Mouse (Mus musculus) gonadal fat pad, adult 2 months (tissue): ENCODE measurements at regions not wholly inside any gene's neighbourhood (a gene's known extent, or its start where the extent isn't known, plus 50 kb on each side); places are given as distances from the start of the nearest gene placed in this dataset.

Experiments
- DNase-seq: peaks from one replicate; pipeline ENCODE4 v3.0.0-alpha.2; 2012; ENCODE audit warnings: low read depth

DNA sequence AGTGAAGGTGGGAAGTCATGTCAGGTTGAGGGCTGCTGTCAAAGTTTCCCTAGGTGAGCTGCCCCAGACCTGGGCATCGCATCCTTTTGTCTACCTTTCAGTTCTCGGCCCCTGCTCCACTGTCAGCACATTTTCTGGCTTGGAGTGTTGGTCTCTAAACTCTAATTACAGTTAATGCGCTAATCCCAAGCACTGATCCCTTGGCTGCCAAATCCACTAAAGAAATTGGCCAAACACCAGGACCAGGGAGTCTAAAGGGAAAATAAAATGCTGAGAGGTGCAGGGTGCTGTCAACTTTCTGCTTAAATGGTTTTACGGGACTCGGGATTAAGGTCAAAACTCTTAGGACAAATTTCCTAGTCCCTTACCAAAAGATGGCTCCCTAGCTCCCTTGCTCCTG, 450.3 kb upstream of the Adamts9 start:
- peak; percentile 16 for DNase-seq

DNA sequence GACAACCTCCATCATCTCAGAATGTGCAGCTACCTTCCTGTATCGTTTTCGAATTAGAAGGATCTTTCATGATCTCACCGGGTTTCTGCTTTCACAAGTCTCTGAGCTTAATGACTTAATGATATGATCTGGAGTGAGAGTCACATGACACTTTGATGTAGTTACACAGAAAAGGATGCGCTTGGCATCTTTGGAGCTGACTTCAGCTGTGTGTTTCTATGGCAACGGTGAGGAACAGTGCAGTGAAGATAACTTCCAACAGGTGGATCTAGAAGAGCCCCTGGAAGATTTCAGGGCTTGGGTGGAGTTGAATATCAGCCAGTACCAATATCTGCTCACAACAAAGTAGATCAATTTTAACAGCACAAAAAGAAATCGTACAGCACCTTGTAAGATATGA, 449.1 kb upstream of the Adamts9 start:
- no peak for DNase-seq

DNA sequence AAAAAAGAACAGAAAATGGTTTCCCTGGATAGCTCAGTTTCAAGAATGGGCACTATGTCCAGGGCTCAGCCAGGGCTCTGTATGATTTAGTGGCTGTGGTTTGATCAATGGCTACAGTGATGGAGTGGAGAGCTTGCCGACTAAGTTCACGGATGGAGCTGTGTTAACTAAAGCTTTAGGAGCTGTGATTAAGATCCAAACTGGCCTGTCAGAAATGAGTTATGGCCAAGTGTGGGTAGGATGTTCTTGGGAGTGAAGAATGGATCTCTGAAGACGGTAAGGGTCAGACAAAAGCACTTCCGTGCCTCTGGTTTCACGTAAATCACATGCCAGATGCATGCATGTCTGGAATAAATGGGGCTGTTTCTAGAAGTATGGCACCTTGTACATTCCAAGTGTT, 447.9 kb upstream of the Adamts9 start:
- no peak for DNase-seq

DNA sequence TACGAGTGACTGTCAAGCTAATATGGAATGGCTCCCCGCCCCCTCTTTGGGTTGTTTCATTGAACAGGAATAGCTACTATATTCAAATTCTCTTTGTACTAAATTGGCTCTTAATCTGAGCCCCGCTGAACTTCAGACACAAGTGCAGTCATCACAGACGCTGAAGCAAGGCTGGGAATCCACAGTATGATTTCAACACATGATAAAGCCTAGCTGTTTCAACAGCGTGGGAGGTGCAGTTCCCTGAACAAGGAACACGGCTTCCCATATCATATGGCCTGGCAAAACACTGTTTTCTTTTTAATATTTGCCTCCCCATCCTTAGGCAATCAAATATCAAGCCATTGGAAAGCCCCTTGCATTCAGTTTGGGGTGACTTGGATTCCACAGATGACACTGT, 428.0 kb upstream of the Adamts9 start:
- peak; percentile 23 for DNase-seq

DNA sequence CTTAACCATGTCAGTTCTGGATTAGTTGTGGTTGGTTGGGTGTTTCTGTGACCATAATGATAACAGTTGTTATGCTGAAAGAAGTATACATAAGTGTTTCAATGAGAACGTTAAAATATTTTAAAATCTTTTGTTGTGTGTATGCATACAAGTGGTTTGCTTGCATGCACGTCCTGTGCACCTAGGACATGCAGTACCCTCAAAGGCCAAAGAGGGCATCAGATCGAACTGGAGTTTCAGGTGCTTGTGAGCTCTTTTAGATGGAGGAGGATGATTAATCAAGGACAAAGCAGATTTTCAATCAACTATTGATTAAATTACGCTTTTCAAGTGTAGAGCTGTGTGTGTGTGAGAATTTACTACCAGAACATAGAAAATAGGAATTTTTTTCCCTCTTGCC, 420.6 kb upstream of the Adamts9 start:
- no peak for DNase-seq

DNA sequence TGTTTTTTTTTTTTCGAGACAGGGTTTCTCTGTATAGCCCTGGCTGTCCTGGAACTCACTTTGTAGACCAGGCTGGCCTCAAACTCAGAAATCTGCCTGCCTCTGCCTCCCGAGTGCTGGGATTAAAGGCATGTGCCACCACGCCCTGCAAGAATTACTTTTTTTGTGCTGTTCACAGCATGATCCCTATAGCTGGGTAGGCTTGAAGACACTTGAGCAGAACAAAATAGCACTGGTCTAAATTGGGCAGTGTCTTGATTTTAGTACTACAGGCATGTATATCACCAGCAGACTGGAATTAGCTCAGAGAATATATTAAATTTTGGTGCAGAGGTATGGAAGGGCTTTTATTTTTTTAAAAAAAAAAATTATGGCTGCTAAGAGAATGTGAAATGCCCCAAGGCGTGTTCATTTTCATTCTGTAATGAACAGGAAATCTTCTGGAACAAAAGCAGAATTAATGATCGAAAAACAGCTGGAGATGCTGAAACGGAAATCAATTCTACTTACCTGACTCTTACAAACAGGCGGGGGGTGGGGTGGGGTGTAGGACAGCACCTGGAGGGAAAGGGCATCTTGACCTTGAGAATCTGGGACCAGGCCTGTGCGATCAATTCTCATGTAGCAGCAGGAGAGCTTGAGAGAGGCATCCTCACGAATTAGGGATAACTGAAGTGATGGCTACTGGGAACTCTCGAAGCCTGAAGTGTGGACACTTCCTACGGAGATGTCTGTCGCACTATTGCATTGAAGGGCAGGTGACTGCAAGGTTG, 410.2 kb upstream of the Adamts9 start:
- DNase-seq: no peak

DNA sequence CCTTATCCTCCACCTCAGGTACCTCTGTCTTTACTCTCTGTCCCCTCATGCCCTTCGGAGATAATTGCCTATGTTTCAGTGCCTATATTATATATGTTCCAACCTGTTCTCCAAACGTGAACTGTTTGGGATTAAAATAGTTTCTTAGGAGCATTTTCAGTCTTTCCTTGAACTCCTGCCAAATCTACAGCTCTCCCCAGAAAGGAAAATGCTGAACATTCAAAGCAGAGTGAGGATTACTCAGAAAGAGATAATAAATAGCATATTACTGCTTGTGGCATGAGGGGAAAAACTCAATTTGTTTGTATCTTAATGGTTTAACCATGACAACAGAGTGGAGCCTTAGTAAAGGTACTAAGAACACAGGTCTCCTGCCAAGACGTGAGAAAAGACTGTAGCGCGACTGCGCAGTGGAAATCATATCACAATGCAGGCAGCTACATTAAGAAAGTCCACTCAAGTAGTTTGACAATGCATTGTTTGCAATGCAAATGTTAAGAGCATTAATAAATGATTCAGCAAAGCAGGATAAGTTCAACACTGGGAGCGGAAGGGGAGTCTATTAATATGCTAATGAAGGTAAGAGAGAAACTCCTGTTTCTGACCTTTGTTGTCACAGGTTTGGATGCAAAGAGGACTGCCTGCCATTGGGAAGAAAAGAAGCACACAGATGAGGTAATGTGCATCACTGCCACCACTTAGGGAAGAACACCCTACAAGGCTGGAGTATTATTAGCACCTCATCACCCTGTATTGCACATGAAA, 406.8 kb upstream of the Adamts9 start:
- DNase-seq: no peak

DNA sequence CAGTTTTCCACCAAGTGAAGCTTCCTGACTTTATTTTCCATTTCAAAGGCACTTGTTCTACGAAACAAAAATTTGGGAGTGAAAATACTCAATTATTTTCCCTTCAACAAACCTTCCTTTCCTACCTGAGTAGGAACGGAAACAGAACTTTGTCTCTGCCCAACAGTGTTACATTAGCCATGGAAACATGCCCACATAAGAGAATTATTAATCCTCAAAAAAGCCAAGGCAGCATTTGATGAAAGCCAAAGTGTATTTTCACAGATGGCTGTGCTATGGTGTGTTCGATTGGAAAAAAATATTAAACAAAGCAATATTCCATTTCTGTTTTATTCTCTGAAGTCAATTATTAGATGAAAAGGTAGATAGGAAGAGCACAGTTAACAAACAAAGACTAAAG, 404.8 kb upstream of the Adamts9 start:
- no peak for DNase-seq

DNA sequence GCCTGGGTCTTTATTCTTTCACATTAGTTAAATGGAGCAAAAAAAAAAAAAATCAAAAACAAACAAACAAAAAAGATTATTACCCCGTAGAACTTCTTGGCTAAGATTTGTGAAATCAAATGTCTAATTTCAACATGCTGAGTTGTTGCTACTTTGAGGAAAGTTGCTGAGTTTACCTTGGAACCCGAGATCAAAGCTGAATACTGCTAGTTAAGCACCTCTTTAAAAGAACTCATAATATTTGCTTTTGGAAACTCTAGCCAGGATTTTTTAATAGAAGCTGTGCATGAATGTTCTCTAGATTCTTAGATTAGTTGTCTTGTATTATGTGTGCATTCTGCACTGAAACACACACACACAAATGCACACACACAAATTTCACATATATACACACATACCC, 385.4 kb upstream of the Adamts9 start:
- DNase-seq: peak; percentile 23

DNA sequence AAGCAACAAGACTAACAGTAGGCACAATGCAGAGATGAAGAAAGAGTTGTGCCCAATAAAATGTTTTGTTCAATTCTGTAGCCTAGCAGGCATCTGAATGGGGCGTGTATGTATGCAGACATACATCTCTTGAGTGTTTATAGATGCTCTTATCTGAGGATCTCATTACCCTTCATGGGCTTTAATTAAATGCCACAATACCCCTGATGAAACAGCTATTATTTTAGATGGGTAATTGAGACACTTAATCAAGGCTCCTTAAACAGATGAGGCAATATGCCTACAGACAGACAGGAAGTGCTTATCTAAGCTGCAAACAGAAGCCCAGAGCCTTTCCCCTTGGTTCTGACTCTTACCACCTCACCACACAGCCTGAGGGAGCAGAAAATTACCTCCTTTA, 384.6 kb upstream of the Adamts9 start:
- peak; percentile 54 for DNase-seq

DNA sequence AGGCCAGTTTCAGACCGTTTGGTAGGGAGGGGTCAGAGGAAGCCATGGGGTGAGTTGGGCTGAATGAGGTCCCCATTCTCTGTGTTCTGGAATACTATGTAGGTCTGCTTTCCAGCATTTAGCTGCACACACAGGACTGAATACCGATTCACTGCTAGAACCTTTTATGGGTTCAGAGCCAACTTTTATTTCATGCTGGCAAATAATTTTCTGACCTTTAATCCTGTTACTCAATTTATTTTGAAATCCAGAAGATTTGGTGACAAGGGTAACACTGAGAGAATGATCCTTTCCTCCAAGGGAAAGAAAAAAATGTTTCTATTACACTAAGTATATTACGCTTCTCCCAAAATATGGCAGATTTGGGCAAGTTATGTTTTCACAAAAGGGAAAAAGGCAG, 380.6 kb upstream of the Adamts9 start:
- peak; percentile 13 for DNase-seq

DNA sequence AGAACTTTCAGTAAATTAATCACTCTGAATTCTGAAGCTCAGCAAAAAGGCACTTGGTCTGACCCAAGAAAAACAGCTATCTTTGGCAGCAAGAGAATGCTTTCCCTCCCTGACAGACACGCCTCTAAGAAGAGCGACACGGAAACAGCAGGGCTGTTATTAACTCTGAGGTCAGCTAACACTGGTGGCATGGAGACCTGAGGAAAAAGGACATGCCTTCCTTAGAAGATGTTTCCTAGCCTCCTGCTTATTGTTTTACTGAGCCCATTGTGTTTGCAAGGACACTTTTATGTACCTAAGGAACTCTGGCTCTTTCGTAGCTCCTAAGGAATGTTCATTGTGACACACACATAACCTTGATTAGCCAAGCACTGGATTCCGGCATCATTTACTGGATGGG, 371.3 kb upstream of the Adamts9 start:
- no peak for DNase-seq

DNA sequence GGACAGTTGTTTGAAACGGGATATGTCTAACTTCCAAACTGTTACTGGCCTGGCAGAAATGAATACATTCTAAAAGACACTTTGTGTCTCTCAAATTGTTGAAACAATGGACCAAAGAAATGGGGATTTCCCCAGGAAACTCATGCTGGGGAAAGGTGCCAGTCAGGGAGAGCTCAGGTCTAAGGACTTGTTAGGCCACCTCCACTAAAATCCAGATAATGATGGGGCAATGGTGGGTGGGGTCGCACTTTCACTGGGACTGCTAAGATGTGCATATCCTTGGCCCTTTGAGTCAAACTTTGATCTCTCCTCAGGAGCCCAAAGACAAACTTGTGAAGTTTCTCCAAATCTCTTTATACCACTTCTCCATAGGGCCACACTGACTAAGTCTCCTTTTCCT, 361.9 kb upstream of the Adamts9 start:
- DNase-seq: no peak

DNA sequence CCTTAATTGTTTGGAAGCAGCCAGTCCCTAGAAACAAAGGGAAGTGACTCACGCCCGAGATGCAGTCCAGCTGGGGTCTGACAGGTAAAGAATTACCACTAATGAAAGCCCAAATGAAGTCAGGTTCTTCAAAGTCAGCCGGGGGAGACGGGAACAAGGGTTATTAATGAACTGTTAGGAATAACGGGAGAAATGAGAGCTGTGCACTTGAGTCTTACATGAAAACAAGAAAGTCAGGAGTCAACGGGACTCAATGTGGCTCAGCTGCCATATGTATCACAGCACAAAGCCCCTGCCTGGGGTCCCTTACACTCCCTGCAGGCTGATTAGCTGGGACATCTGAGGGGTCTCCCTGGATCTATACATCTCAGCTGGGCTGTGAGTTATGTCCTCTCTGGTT, 354.7 kb upstream of the Adamts9 start:
- no peak for DNase-seq

DNA sequence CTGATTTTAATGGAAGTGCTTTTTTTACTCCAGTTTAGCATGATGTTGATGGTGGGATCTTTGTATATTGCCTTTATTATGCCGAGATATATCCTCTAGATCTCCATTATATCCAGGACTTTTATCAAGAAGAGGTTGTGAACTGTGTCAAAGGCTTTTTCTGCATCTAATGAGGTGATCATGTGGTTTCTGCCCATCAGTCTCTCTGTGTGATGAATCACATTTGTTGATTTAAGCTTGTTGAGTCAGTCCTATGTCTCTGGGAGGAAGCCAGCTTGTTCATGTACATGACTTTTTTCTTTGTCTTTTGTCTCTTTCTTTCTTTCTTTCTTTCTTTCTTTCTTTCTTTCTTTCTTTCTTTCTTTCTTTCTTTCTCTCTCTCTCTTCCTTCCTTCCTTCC, 348.4 kb upstream of the Adamts9 start:
- DNase-seq: no peak

DNA sequence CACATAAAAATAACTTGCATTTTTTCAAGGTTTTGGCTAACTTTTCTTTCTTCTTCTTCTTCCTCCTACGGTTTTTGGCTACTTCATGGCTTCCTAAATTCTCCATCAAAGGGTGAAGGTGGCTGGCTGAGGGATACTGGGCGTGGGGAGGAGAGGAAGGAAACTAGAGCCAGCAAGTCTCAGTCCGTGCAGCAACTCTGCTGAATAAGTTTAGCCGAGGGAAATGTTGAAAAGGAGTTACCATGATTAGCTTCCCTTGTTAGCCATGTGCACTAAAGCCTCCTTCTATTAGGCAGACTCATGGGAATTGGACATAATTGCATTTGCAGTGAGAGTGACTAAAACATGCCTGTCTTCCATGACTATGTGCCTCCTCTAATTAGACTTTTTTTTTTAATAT, 345.1 kb upstream of the Adamts9 start:
- DNase-seq: no peak

DNA sequence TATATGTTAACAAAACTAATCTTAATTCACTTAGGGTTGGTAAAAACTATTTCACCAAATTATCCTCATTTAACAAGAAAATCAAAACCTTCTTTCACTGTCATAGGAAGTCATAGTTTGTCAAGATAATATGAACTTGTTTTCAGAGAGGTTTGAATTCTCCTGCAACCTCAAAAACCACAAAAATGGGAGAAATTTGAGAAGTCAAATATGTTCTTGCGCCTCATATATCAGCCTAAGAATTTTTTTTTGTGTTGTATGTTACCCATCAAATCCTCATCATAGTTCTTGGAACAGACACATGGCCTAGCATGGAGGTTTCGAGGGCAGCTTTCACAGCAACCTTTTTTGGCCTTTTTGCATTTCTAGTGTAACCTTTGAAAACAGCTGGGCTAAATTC, 342.5 kb upstream of the Adamts9 start:
- DNase-seq: no peak

DNA sequence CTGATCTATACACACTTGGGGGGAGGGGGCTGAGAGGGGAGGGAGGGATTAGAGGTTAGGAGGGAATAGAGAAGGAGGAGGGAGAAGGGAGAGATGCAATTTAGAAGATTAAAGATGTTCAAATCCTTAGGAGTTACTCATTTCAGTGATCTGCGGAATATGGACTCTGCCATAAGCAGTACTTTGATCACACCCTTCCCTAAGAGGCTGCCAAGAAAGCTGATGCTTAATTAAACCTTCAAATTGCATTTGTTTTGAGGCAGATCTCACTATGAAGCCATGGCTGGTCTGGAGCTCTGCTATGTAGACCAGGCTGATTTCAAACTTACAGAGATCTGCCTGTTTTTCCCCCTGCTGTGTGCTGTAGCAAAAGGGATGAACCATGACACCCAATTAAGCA, 338.2 kb upstream of the Adamts9 start:
- no peak for DNase-seq

DNA sequence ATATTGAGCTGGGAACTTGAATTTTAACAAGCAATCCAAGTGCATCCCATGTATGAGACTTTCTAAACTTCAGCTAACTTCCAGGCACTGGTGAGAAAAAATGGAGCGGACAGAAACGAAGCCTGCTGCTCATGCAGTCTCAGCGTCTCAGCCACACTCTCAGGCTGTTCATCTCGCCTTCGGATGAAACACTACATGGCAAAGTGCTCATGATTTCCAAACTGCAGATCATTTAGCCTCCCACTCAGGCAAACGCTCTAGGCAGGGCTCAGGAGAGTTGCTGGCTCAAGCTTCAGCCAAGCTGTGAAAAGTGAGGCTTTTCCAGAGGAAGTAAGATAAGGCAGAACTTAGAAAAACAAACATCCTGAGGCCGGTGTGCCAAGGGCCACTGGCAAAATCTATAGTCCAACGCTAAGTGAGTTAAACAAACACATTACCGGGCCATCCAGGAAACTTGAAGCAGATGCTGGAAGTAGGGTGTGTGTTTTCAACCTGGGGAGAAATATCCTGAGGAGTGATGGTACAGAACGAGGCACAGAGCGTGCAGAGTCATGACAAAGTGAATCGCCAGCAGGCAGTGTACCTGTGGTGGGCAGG, 330.7 kb upstream of the Adamts9 start:
- peak; percentile 91 for DNase-seq

DNA sequence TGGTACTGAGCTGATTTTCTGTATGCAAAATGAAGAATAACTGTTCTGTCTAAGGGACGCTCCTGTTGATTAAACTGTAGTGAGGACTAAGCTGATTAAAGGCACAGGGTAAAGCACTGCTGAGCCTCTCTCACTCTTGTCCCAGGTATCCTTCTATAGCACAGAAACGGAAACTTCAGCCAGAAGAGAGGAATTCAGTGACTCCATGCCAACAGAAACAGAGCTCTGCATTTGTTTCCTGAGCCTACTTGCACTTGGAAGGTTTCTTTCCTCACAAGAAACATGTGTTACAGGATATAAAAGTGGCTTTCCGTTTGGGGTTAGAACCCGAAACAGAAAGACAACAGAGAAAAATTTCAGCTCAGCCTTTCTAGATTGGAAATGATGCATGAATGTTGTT, 328.9 kb upstream of the Adamts9 start:
- DNase-seq: peak; percentile 41

DNA sequence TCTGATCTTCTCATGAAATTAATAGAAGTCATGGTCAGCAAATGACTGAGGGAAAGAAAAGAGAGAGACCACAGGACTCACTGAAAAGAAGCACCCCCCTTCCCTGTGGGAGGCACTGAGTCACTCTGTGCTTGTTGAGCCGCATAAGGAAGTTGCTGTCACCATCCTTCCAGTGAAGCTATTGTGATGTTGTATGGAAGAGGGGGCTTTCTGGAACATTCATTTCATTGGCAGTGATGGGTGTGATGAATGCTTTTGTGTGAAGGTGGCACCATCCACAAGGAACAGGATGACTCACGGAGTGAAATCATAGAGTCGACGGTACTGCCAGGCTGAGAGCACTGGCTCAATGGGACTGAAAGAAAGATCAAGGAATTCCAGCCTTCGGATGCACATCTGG, 323.5 kb upstream of the Adamts9 start:
- no peak for DNase-seq

DNA sequence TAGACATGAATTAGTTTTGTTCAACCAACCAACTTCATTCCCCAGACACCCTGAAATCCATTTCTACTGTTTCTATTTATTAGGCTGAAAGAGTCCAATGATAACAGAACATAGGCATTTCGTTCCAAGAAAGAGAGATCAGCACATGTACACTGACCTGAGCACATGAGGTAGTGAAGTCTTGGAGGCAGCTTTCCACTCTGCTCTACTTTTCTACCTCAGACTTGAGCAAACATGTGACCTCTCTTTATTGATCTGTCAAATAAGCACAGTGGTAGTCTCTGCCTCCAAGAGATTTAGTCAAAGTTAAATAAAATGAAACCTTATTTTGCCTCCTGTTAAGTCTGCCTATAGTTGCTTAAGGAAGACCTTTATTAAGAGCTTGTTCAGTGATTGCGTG, 321.9 kb upstream of the Adamts9 start:
- DNase-seq: no peak

DNA sequence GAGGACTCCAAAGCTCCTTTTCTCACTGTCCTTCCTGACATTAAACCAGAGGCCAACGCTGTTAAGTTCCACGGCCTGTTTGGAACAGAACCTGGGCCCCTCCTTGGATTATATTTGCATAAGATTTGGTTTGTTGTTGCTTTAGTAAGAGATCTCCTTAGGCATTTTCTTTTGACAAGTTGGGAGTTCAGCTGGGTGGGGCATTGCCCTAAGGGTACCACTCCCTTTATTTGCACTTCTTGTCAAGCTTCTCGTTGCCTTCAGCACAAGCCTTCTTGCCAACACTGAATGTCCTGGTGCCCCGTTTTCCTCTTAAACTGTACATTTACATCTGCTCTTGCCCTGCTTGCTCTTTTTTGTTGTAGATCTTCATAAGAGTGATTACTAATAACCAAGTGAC, 317.5 kb upstream of the Adamts9 start:
- no peak for DNase-seq
